Mouse (Mus musculus) right cerebral cortex, postnatal 10 days (tissue): ENCODE results near the gene Abcc9.

Experiments used
- DNase-seq, 2 experiments: peaks; one replicate each; pipeline ENCODE4 v3.0.0; 2021; ENCODE audit warnings: low spot score in 2 of 2

The Abcc9 gene

GRCm38 (mm10) chr6:142548377-142548776 lies 153.7 kb downstream of the Abcc9 start:
- no peak for DNase-seq

GRCm38 (mm10) chr6:142545132-142545531 lies 157.0 kb downstream of the Abcc9 start:
- no peak for DNase-seq

- DNase-seq = no peak
Observed at GRCm38 (mm10) chr6:142543648-142544047, 158.5 kb downstream of the Abcc9 start.

- DNase-seq = no peak
Observed at GRCm38 (mm10) chr6:142542800-142543175, 159.3 kb downstream of the Abcc9 start.

GRCm38 (mm10) chr6:142542082-142542799 lies 159.9 kb downstream of the Abcc9 start:
- DNase-seq = no peak

- DNase-seq = no peak
Observed at GRCm38 (mm10) chr6:142540561-142541160, 161.5 kb downstream of the Abcc9 start.

- no peak for DNase-seq
Observed at GRCm38 (mm10) chr6:142540131-142540530, 162.0 kb downstream of the Abcc9 start.

- no peak for DNase-seq
Observed at GRCm38 (mm10) chr6:142538503-142538902, 163.6 kb downstream of the Abcc9 start.
